Mouse (Mus musculus) ES-Bruce4 (cell line): ENCODE data around the gene Gdf5. TPM values are rescaled to one million over a fixed set of nuclear protein-coding genes. Genes with fewer than 3 reads are reported as not detected.
A peak's percentile ranks its signal among the peaks of the same experiment; 100 is the strongest.

Source experiments
- H3K27ac ChIP-seq: 2 replicates; pipeline ENCODE4 v1.5.1; 2012; ENCODE audit warnings: low read length, inconsistent platforms; ENCODE audit not compliant: insufficient read depth
- H3K27me3 ChIP-seq: 2 replicates; pipeline ENCODE4 v1.6.1; 2012; ENCODE audit warnings: mild to moderate bottlenecking, low read length, inconsistent platforms; ENCODE audit not compliant: control insufficient read depth, poor library complexity, insufficient read depth, severe bottlenecking
- H3K36me3 ChIP-seq: 2 replicates; pipeline ENCODE4 v1.6.1; 2012; ENCODE audit warnings: inconsistent platforms, mild to moderate bottlenecking, low read length, moderate library complexity; ENCODE audit not compliant: control insufficient read depth, poor library complexity, insufficient read depth, severe bottlenecking
- H3K4me1 ChIP-seq: one replicate; pipeline ENCODE4 v1.8.1; 2011; ENCODE audit warnings: low read length; ENCODE audit not compliant: control insufficient read depth, insufficient read depth
- H3K4me3 ChIP-seq: 2 replicates; pipeline ENCODE4 v1.5.1; 2011; ENCODE audit warnings: low read depth, mild to moderate bottlenecking, low read length
- H3K9ac ChIP-seq: 2 replicates; pipeline ENCODE4 v1.6.1; 2012; ENCODE audit warnings: low read depth, mild to moderate bottlenecking, inconsistent platforms; ENCODE audit not compliant: poor library complexity, severe bottlenecking
- H3K9me3 ChIP-seq: replicated peaks from 2 replicates; pipeline ENCODE4 v1.6.1; 2012; ENCODE audit warnings: mild to moderate bottlenecking, low read length, inconsistent platforms; ENCODE audit not compliant: control insufficient read depth, poor library complexity, insufficient read depth, severe bottlenecking
- CTCF ChIP-seq: IDR thresholded peaks from one replicate; pipeline ENCODE4 v1.8.1; 2011; ENCODE audit warnings: low read depth, low read length
- EP300 ChIP-seq: IDR thresholded peaks from 2 replicates; pipeline ENCODE4 v1.6.1; 2011; ENCODE audit warnings: low read depth, low read length; ENCODE audit not compliant: insufficient read depth
- POLR2A ChIP-seq: IDR thresholded peaks from one replicate; pipeline ENCODE4 v1.8.1; 2011; ENCODE audit warnings: low read length; ENCODE audit not compliant: insufficient read depth
- polyA plus RNA-seq: library from polyadenylated mRNA; stranded (reverse); fragments of >200 nt; gene quantifications from 2 replicates; pipeline ENCODE4 v1.2.4, GENCODE M21; 2011; ENCODE audit warnings: low read depth; ENCODE audit not compliant: missing spikeins, insufficient read depth, insufficient read length

Gdf5 gene
- polyA plus RNA-seq, 1 experiment = not detected

GRCm38 (mm10) chr2:155956134-155957059 is 11.2 kb upstream of the Gdf5 start, which contains the start of gene Cep250:
Gene Cep250 (plus strand): TSS chr2:155956458.
- H3K9ac ChIP-seq = peak within 1 kb of the TSS; percentile 97
- peaks cover 1% of the 10 kb centered on the region for H3K4me1 ChIP-seq
- no peaks in the 10 kb centered on the region; the same call in 1 of the 2 replicates for H3K36me3 ChIP-seq
- H3K27ac ChIP-seq = peak within 1 kb of the TSS; percentile 88
- H3K4me3 ChIP-seq = peak within 1 kb of the TSS; percentile 98
- H3K27me3 ChIP-seq = no peaks in the 10 kb centered on the region
- no peaks in the 10 kb centered on the region for H3K9me3 ChIP-seq
- no peak for TF ChIP-seq EP300
- TF ChIP-seq CTCF = no peak
- peak; percentile 81 for TF ChIP-seq POLR2A

- no peaks in the 10 kb centered on the region for H3K4me1 ChIP-seq
- H3K9ac ChIP-seq = no peak overlapping the region
- TF ChIP-seq CTCF (no peak), POLR2A (no peak), EP300 (no peak)
- H3K27ac ChIP-seq = no peak overlapping the region
- no peaks in the 10 kb centered on the region for H3K9me3 ChIP-seq
- H3K36me3 ChIP-seq = no peaks in the 10 kb centered on the region
- H3K27me3 ChIP-seq = no peaks in the 10 kb centered on the region
- no peak overlapping the region for H3K4me3 ChIP-seq
Observed at GRCm38 (mm10) chr2:155952006-155952405, 6.8 kb upstream of the Gdf5 start.

GRCm38 (mm10) chr2:155949362-155949761 is 4.2 kb upstream of the Gdf5 start:
- H3K4me1 ChIP-seq = no peaks in the 10 kb centered on the region
- H3K36me3 ChIP-seq = no peaks in the 10 kb centered on the region
- no peak for TF ChIP-seq EP300
- no peak for TF ChIP-seq POLR2A
- TF ChIP-seq CTCF = no peak
- H3K4me3 ChIP-seq = no peak overlapping the region
- no peaks in the 10 kb centered on the region for H3K9me3 ChIP-seq
- no peak overlapping the region for H3K9ac ChIP-seq
- no peaks in the 10 kb centered on the region for H3K27me3 ChIP-seq
- H3K27ac ChIP-seq = no peak overlapping the region

- Histone ChIP-seq H3K27me3 (no peaks in the 10 kb centered on the region), H3K9me3 (no peaks in the 10 kb centered on the region), H3K4me3 (no peak overlapping the region), H3K27ac (no peak overlapping the region), H3K36me3 (no peaks in the 10 kb centered on the region), H3K4me1 (peaks cover 1% of the 10 kb centered on the region), H3K9ac (no peak overlapping the region)
- TF ChIP-seq EP300 = no peak
- TF ChIP-seq CTCF = no peak
- no peak for TF ChIP-seq POLR2A
Observed at GRCm38 (mm10) chr2:155947390-155948002, 2.3 kb upstream of the Gdf5 start.

- Histone ChIP-seq H3K36me3 (no peaks in the 10 kb centered on the region), H3K27me3 (no peaks in the 10 kb centered on the region), H3K9me3 (no peaks in the 10 kb centered on the region), H3K9ac (no peak overlapping the region), H3K4me3 (no peak overlapping the region), H3K27ac (peak overlapping the region; percentile 61), H3K4me1 (peaks cover 1% of the 10 kb centered on the region)
- TF ChIP-seq EP300 (no peak), CTCF (no peak), POLR2A (no peak)
Observed at GRCm38 (mm10) chr2:155946499-155946898, 1.3 kb upstream of the Gdf5 start.

- no peak overlapping the region for H3K4me3 ChIP-seq
- no peaks in the 10 kb centered on the region for H3K27me3 ChIP-seq
- H3K36me3 ChIP-seq = no peaks in the 10 kb centered on the region
- TF ChIP-seq POLR2A = no peak
- peak; percentile 76 for TF ChIP-seq CTCF
- TF ChIP-seq EP300 = no peak
- H3K4me1 ChIP-seq = peaks cover 1% of the 10 kb centered on the region
- H3K9me3 ChIP-seq = no peaks in the 10 kb centered on the region
- no peak overlapping the region for H3K9ac ChIP-seq
- peak overlapping the region; percentile 61 for H3K27ac ChIP-seq
Observed at GRCm38 (mm10) chr2:155946069-155946468, 902 bp upstream of the Gdf5 start.
